16 mouse cellular contexts compared by ENCODE assay signal in genomic region chr9:45085741-45086690, GRCm38 (mm10). TPM values are rescaled to one million over a fixed set of nuclear protein-coding genes. Genes with fewer than 3 reads are reported as not detected.
DNase-seq lines count a peak whose midpoint lies in the region; ATAC-seq and TF ChIP-seq lines count a peak whose summit lies in the region.
"Had no signal": no experiment of that assay in that cellular context is flagged by ENCODE, and none has a peak within 500 bp of the region (broad histone marks: within the 10 kb centered on the region; RNA-seq: fewer than 3 reads in every experiment).

No protein-coding gene starts in this region.

- H3K27ac ChIP-seq in intestine, postnatal 0 days (ENCODE audit: low read depth, low read length), result no peak overlapping the region
- H3K27ac ChIP-seq: embryonic facial prominence, embryonic 13.5 days; forebrain, embryonic 10.5 days; kidney, embryonic 15.5 days; liver, embryonic 13.5 days; midbrain, embryonic 12.5 days; neural tube, embryonic 12.5 days had no signal

- no peak overlapping the region for H3K4me3 ChIP-seq in intestine, postnatal 0 days (ENCODE audit: low read depth, low read length)
- H3K4me3 ChIP-seq: embryonic facial prominence, embryonic 13.5 days; forebrain, embryonic 10.5 days; kidney, embryonic 15.5 days; liver, embryonic 13.5 days; midbrain, embryonic 12.5 days; neural tube, embryonic 12.5 days had no signal

- no peaks in the 10 kb centered on the region for H3K27me3 ChIP-seq in intestine, postnatal 0 days (replicated peaks; ENCODE audit: control insufficient read depth, insufficient read depth, low read length)
- H3K27me3 ChIP-seq: liver, embryonic 13.5 days; neural tube, embryonic 12.5 days had no signal

- no peaks in the 10 kb centered on the region for H3K4me1 ChIP-seq in intestine, postnatal 0 days (replicated peaks; ENCODE audit: control insufficient read depth, insufficient read depth, low read length)
- H3K4me1 ChIP-seq: embryonic facial prominence, embryonic 13.5 days; forebrain, embryonic 10.5 days; kidney, embryonic 15.5 days; midbrain, embryonic 12.5 days; neural tube, embryonic 12.5 days had no signal

- no peak for ATAC-seq in CD4-positive, CD25-positive, alpha-beta regulatory T cell, adult 4 months
- ATAC-seq in granulocyte monocyte progenitor cell, adult 5-6 weeks (replicated peaks; ENCODE audit: poor library complexity, severe bottlenecking), result peak; percentile 72
- ATAC-seq in intestine, postnatal 0 days, result no peak
- ATAC-seq: hindbrain, embryonic 16.5 days had no signal

- no peak for TF ChIP-seq CTCF in intestine, postnatal 0 days (IDR thresholded peaks at IDR 0.05; ENCODE audit: low read depth)

- H3K9me3 ChIP-seq in intestine, postnatal 0 days (ENCODE audit: control insufficient read depth), result no peaks in the 10 kb centered on the region
- H3K9me3 ChIP-seq: embryonic facial prominence, embryonic 13.5 days; forebrain, embryonic 10.5 days; kidney, embryonic 15.5 days; liver, embryonic 13.5 days; midbrain, embryonic 12.5 days; neural tube, embryonic 12.5 days had no signal

- no peaks in the 10 kb centered on the region for H3K36me3 ChIP-seq in intestine, postnatal 0 days (ENCODE audit: control insufficient read depth, insufficient read depth)
- H3K36me3 ChIP-seq: embryonic facial prominence, embryonic 13.5 days; forebrain, embryonic 10.5 days; kidney, embryonic 15.5 days; liver, embryonic 13.5 days; midbrain, embryonic 12.5 days; neural tube, embryonic 12.5 days had no signal

- DNase-seq in CD4-positive, CD25-positive, alpha-beta regulatory T cell, adult 2 months (ENCODE audit: low read depth, low spot score), result peak; percentile 19
- DNase-seq in thymus, postnatal 4 days, result peak; percentile 36
- no peak for DNase-seq in thymus, postnatal 10 days (ENCODE audit: low spot score in 2 of 2)
- peak; percentile 12 for DNase-seq in telencephalon, adult 2 months (ENCODE audit: low read depth, low spot score)
- DNase-seq in neural tube, embryonic 10.5 days (ENCODE audit: extremely low spot score, low spot score), result no peak
- DNase-seq: adrenal gland, postnatal 14 days; liver, embryonic 13.5 days had no signal

- H3K4me2 ChIP-seq in intestine, postnatal 0 days (replicated peaks; ENCODE audit: low read depth), result no peak overlapping the region
- H3K4me2 ChIP-seq: embryonic facial prominence, embryonic 13.5 days; kidney, embryonic 15.5 days; liver, embryonic 13.5 days; midbrain, embryonic 12.5 days; neural tube, embryonic 12.5 days had no signal

- H3K9ac ChIP-seq in intestine, postnatal 0 days (ENCODE audit: low read depth, low read length), result no peak overlapping the region
- H3K9ac ChIP-seq: embryonic facial prominence, embryonic 13.5 days; kidney, embryonic 15.5 days; liver, embryonic 13.5 days; midbrain, embryonic 12.5 days; neural tube, embryonic 12.5 days had no signal

- 82% methylated on average over 12 of the region's 12 CpGs for WGBS in intestine, postnatal 0 days

RNA-seq across cellular contexts. Expression of gene Jaml, which starts 7.0 kb away (rescaled TPM):
- polyA plus RNA-seq in CD4-positive, CD25-positive, alpha-beta regulatory T cell, adult 4 months (2017; shearing (Covaris generic)), result 1 to 10 TPM; 3.8 to 5.3 TPM
- total RNA-seq in granulocyte monocyte progenitor cell, adult 5-6 weeks (2014; fragmentation: Nextera tagmentation), result 0.51 TPM in 1 of 2 replicates, not detected in the other
- 2.4 and 3.4 TPM in 2 replicates for total RNA-seq in granulocyte monocyte progenitor cell, adult 5-6 weeks (2017)
- polyA plus RNA-seq in intestine, postnatal 0 days (2015; fragmentation: Nextera tagmentation; extraction: Ambion mirVana), result 221 and 255 TPM in 2 replicates
- polyA plus RNA-seq: embryonic facial prominence, embryonic 13.5 days had no signal

RNA-seq across cellular contexts. Expression of gene Mpzl3, which starts 31.0 kb away (rescaled TPM):
- polyA plus RNA-seq in CD4-positive, CD25-positive, alpha-beta regulatory T cell, adult 4 months (2017; shearing (Covaris generic)), result 10 to 100 TPM in 1 of 2 experiments, 1 to 10 TPM in 1; 7.5 to 10.8 TPM
- total RNA-seq in granulocyte monocyte progenitor cell, adult 5-6 weeks (2014; fragmentation: Nextera tagmentation), result 0.19 TPM in 1 of 2 replicates, not detected in the other
- total RNA-seq in granulocyte monocyte progenitor cell, adult 5-6 weeks (2017), result 1.2 and 2.2 TPM in 2 replicates
- 6.5 and 7.5 TPM in 2 replicates for polyA plus RNA-seq in intestine, postnatal 0 days (2015; fragmentation: Nextera tagmentation; extraction: Ambion mirVana)

RNA-seq across cellular contexts. Expression of gene Scn2b, which starts 31.6 kb away (rescaled TPM):
- polyA plus RNA-seq in CD4-positive, CD25-positive, alpha-beta regulatory T cell, adult 4 months (2017; shearing (Covaris generic)), result under 1 TPM; 0.30 to 0.39 TPM
- not detected in 2 replicates for total RNA-seq in granulocyte monocyte progenitor cell, adult 5-6 weeks (2014; fragmentation: Nextera tagmentation)
- total RNA-seq in granulocyte monocyte progenitor cell, adult 5-6 weeks (2017), result not detected in 2 replicates
- polyA plus RNA-seq in intestine, postnatal 0 days (2015; fragmentation: Nextera tagmentation; extraction: Ambion mirVana), result 0.96 and 1.1 TPM in 2 replicates

RNA-seq across cellular contexts. Expression of gene Mpzl2, which starts 46.4 kb away (rescaled TPM):
- polyA plus RNA-seq in CD4-positive, CD25-positive, alpha-beta regulatory T cell, adult 4 months (2017; shearing (Covaris generic)), result under 1 TPM; 0.16 to 0.24 TPM
- not detected in 2 replicates for total RNA-seq in granulocyte monocyte progenitor cell, adult 5-6 weeks (2014; fragmentation: Nextera tagmentation)
- not detected in 2 replicates for total RNA-seq in granulocyte monocyte progenitor cell, adult 5-6 weeks (2017)
- 9.1 and 11.0 TPM in 2 replicates for polyA plus RNA-seq in intestine, postnatal 0 days (2015; fragmentation: Nextera tagmentation; extraction: Ambion mirVana)

RNA-seq across cellular contexts. Expression of gene Scn4b, which starts 52.2 kb away (rescaled TPM):
- polyA plus RNA-seq in CD4-positive, CD25-positive, alpha-beta regulatory T cell, adult 4 months (2017; shearing (Covaris generic)), result under 1 TPM in 1 of 2 experiments, not detected in 1; 0.07 TPM
- not detected in 2 replicates for total RNA-seq in granulocyte monocyte progenitor cell, adult 5-6 weeks (2014; fragmentation: Nextera tagmentation)
- not detected in 2 replicates for total RNA-seq in granulocyte monocyte progenitor cell, adult 5-6 weeks (2017)
- 0.04 TPM in 1 of 2 replicates, not detected in the other for polyA plus RNA-seq in intestine, postnatal 0 days (2015; fragmentation: Nextera tagmentation; extraction: Ambion mirVana)

Comparison
In these comparisons a context has a peak if more than half of its experiments do, and no peak if none do; other contexts are left out.
1. DNase-seq: peak in CD4-positive, CD25-positive, alpha-beta regulatory T cell, adult 2 months (single experiment), thymus, postnatal 4 days (single experiment) and telencephalon, adult 2 months (single experiment); none in thymus, postnatal 10 days (0 of 2) and neural tube, embryonic 10.5 days (single experiment).
2. RNA of gene Jaml, which starts 7.0 kb away (polyA plus RNA-seq): 221 to 255 TPM in intestine, postnatal 0 days; 3.8 to 5.3 TPM in CD4-positive, CD25-positive, alpha-beta regulatory T cell, adult 4 months; every median in the first group is over 10 times any median in the second.